Mouse (Mus musculus) frontal cortex, postnatal 25 days (tissue): ENCODE data around the gene Nup214.

Source experiments
- DNase-seq, 2 experiments: peaks; one replicate each; pipeline ENCODE4 v3.0.0; 2022; ENCODE audit warnings: low spot score in 2 of 2

Gene Nup214

DNA sequence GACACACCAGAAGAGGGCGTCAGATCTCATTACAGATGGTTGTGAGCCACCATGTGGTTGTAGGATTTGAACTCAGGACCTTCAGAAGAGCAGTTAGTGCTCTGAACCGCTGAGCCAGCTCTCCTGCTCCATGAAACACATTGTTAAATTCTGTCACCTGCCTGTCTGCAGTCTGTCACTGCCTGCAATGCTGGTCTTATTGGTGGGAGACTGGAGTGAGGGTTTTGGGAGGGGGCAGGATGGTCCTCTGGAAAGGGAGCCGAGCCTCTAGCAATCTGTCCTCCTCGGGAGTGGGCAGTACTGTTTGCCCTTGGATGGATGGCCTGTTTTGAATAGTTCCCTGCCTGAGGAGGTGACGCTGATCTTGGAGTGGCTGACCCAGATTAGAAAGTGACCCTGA lies 69.6 kb downstream of the Nup214 start:
- DNase-seq, result no peak

- no peak for DNase-seq
These were observed 71.1 kb downstream of the Nup214 start for GRCm38 (mm10) chr2:32045375-32045774.

DNA sequence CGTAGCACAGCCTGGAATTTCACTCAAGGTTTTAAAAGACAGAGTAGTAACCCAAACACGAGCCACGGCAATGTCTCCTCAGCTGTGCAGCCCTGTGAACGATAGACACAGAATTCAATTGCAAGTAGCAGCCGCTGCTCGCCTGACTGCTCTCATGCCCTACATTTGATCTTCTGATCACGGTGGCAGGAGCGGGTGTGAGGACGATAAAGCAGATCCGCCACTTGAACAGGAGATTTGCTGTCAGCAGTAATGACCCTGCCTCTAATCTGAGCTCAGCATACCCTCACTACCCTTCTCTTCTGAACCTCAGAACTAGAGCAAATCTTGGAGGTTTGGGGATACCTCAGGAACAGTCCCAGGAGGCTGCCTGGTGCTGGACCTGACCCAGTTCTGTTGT lies 71.8 kb downstream of the Nup214 start:
- DNase-seq, result no peak

GRCm38 (mm10) chr2:32047323-32047722 lies 73.1 kb downstream of the Nup214 start:
- DNase-seq, result no peak

- no peak for DNase-seq
These were observed 77.6 kb downstream of the Nup214 start for GRCm38 (mm10) chr2:32051791-32052190.

- no peak for DNase-seq
These were observed 78.2 kb downstream of the Nup214 start for GRCm38 (mm10) chr2:32052418-32052817.

- no peak for DNase-seq
These were observed 81.2 kb downstream of the Nup214 start for GRCm38 (mm10) chr2:32055357-32055965.

GRCm38 (mm10) chr2:32056524-32056923 lies 82.3 kb downstream of the Nup214 start:
- DNase-seq, result no peak

DNA sequence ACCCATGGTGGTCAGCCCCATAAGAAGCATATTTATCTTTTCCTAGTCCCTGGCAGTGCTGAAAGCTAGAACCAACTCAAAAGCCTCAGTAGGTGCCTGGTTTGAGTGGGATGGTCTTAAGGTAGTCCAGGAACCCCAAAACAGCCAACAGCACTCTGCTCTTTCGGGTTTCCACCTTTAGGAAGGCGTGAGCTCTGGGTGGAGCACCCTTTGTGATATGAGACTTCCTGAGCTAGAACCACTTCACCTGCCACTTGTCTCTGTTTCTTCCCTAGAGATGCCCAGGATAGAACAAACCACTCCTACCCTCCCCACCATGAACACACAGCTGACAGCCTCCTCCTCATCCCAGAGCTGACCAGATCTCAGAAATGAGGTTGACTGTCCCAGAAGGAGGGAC lies 83.1 kb downstream of the Nup214 start:
- no peak for DNase-seq

GRCm38 (mm10) chr2:32057794-32058193 lies 83.6 kb downstream of the Nup214 start:
- DNase-seq, result no peak

GRCm38 (mm10) chr2:32058241-32058640 lies 84.0 kb downstream of the Nup214 start:
- DNase-seq, result no peak

GRCm38 (mm10) chr2:32058716-32059115 lies 84.5 kb downstream of the Nup214 start:
- no peak for DNase-seq

DNA sequence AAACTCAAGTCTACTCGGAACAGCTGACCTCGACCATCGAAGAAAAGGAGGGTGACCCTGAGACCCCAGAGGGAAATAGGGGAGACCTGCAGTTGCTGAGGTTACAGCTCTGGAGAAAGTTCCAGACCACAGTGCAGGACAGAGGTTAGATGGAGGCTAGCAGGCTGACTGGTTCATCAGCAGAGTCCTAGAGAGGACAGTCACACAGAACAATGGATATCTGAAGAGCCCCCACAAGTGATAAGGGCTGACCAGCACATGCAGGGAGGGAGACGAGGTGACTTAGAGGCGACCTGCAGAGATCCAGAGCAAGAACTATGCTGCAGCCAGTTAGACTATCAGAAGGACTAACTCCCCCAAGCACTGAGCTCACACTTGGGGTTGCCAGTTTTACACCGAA lies 85.4 kb downstream of the Nup214 start:
- DNase-seq, result no peak

DNA sequence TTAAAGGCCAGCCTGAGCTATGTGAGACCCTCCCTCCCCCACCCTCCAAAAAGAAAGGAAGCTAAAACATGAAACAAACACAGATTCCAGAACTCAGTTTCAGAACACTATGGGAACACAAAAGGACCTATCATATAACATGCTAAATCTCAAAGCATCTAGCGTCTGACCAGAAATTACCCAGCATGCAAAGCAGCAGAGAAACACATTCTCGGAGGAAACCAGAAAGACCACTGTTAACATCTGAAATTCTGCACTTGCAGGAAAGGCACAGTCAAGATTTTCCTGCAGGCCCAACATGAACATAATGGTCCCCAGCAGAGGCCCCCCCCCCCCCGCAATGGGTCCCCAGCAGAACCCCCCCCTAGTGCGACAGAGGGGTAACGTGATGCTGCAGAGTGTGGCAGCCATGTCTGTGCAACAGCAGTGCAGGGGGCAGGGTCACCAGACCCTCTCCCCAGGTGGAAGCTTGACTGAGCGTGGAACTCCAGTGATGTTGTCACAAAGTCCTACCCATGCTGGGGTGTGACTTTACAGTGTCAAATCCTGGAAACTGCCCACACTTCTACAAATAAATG lies 86.1 kb downstream of the Nup214 start:
- no peak for DNase-seq

GRCm38 (mm10) chr2:32061189-32061588 lies 87.0 kb downstream of the Nup214 start:
- no peak for DNase-seq

DNA sequence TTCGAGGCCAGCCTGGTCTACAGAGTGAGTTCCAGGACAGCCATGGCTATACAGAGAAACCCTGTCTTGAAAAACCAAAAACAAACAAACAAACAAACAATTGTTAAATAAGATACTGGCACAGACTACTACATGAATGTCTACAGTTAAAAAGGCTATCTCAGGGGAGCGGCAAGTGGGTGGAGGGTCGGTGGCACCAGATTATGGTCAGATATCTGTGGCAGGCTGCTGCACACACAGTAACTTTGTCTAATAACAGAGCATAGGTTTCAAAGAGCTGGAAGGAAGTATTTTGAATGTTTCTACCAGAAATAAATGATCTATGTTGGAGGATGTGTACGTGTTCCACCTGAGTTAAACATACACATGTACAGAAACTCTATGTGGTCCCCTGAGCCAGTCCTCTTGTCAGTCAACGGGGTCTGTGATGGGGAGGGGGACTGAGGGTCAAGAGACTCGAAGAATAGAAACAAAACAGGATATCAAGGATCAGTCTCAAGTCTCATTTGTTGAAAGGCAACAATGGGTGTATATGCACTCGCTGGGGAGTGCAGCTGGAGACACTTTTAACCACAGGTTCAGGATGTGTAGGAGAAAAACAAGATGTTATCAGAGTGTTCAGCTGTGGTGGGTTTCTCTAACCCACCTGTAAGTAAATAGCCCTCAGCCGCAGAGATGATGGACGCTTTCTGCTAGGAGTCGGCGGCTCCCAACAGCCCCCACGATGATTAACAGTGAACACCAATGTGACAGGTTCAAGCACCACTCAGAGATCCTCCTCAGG lies 87.7 kb downstream of the Nup214 start:
- DNase-seq, result no peak

- no peak for DNase-seq
These were observed 88.6 kb downstream of the Nup214 start for GRCm38 (mm10) chr2:32062626-32063410.

GRCm38 (mm10) chr2:32063451-32064151 lies 89.4 kb downstream of the Nup214 start:
- DNase-seq, result no peak

DNA sequence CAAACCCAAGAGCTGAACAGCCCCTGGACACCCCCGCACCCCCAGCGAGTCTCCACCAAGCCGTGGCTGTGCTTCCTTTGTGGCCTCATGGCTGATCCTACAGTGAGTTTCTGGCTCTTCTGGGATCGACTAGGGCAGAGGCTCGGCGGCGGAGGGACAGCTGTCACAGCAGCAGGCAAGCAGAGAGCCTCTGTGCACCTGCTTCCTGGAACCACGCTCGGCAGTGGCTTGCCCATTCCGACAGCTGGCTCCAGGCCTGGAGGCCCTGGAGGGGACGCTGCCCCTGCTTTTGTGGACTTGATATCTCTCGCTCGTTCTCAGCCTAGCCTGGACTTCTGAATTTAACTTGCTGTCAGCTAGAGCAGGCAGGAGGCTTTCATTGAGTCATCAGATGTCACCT lies 90.7 kb downstream of the Nup214 start:
- no peak for DNase-seq

DNA sequence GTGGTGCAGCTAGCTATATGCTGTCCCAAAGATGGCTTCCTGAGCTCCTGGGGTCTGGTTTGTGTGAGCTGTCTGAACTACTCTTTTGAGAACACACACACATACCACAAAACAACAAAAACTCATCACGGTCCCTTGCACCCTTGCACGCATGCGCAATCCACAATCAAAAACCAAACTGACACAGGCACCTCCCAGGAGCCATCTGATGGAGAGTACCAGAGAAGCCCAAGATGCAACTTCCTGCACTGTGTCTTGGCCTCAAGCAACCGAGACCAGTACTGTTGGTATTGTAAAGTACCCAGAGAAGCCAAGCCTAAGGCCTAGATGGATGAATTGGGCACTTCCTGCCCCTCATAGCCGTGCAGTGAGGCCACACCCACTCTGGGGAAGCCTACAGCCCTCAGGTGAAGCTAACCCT lies 91.1 kb downstream of the Nup214 start:
- no peak for DNase-seq

DNA sequence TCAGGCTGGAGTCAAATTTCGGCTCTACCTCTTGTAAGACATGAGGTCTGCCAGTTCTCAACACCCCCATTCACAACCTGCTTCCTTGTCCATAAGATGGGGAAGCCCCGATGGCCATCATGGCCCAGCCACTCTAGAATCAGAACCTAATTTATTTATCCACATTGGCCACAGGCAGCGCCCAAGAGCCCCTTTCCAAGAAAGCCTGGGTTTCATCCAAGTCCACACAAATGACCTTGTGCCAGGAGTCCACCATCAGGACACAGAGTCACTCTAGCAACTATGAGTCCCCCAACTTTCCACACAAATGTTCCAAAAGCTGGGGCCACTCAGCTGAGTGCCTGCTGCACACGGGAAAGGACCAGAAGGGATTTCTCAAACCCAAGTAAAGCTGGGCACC lies 91.8 kb downstream of the Nup214 start:
- no peak for DNase-seq
